Mouse (Mus musculus) liver, adult 2 months (tissue): ENCODE data around the gene Fto. TPM values are rescaled to one million over a fixed set of nuclear protein-coding genes. Genes with fewer than 3 reads are reported as not detected.

Experiments
- DNase-seq: peaks from one replicate; pipeline ENCODE4 v3.0.0-alpha.2; 2011; ENCODE audit warnings: low read depth, low spot score; ENCODE audit errors: extremely low read depth
- H3K27ac ChIP-seq: fragments of 200-500 bp; replicated peaks from 2 replicates; pipeline ENCODE4 v1.5.1; 2012; ENCODE audit warnings: low read depth, mild to moderate bottlenecking, control low read depth, inconsistent platforms, low read length; ENCODE audit not compliant: insufficient read depth
- H3K27me3 ChIP-seq: fragments of 200-500 bp; 2 replicates; pipeline ENCODE4 v1.6.1; 2012; ENCODE audit warnings: mild to moderate bottlenecking, moderate library complexity, low read length, inconsistent platforms; ENCODE audit not compliant: control insufficient read depth, insufficient read depth
- H3K36me3 ChIP-seq: fragments of 200-500 bp; 2 replicates; pipeline ENCODE4 v1.6.1; 2012; ENCODE audit warnings: low read length, inconsistent platforms; ENCODE audit not compliant: control insufficient read depth, insufficient read depth
- H3K4me1 ChIP-seq: fragments of 200-500 bp; 2 replicates; pipeline ENCODE4 v1.6.1; 2011; ENCODE audit warnings: low read length; ENCODE audit not compliant: control insufficient read depth, insufficient read depth
- H3K4me3 ChIP-seq: fragments of 200-500 bp; 2 replicates; pipeline ENCODE4 v1.5.1; 2011; ENCODE audit warnings: low read depth, mild to moderate bottlenecking, control low read depth, low read length, moderate library complexity; ENCODE audit not compliant: insufficient read depth
- H3K79me2 ChIP-seq: fragments of 200-500 bp; 2 replicates; pipeline ENCODE4 v1.6.1; 2012; ENCODE audit warnings: inconsistent platforms, mild to moderate bottlenecking, low read length, moderate library complexity; ENCODE audit not compliant: control insufficient read depth, insufficient read depth
- H3K9ac ChIP-seq: fragments of 200-500 bp; 2 replicates; pipeline ENCODE4 v1.6.1; 2012; ENCODE audit warnings: low read depth, mild to moderate bottlenecking, control low read depth, inconsistent platforms, low read length
- CTCF ChIP-seq: fragments of 200-500 bp; IDR thresholded peaks from 2 replicates; pipeline ENCODE4 v1.5.1; 2011; ENCODE audit warnings: low read depth, low read length, control low read depth
- POLR2A ChIP-seq: fragments of 200-500 bp; IDR thresholded peaks from 2 replicates; pipeline ENCODE4 v1.6.1; 2011; ENCODE audit warnings: low read length, control low read depth; ENCODE audit not compliant: insufficient read depth; ENCODE audit errors: extremely low read depth
- WGBS: fragments of 180-500 bp; shearing (Covaris S2); methylation state at CpG from one replicate; pipeline ENCODE4 v1.1.7; 2018; 5-methylcytosine and 5-hydroxymethylcytosine counted together
- polyA plus RNA-seq: library from polyadenylated mRNA; depleted of rRNA; stranded (reverse); fragments of >200 nt; gene quantifications from 2 replicates; pipeline ENCODE4 v1.2.3, GENCODE M21; 2012
- total RNA-seq: library from RNA; depleted of rRNA; stranded (reverse); fragments of >200 nt; gene quantifications from 2 replicates; pipeline ENCODE4 v1.2.3, GENCODE M21; 2014

Gene Fto
- total and polyA plus RNA-seq, 2 experiments, result 14.1 to 15.6 TPM

- Histone ChIP-seq H3K79me2 (no peaks in the 10 kb centered on the region; the same call in 1 of the 2 replicates), H3K4me3 (no peak overlapping the region), H3K27ac (peak overlapping the region; percentile 5; the same call in 1 of the 2 replicates), H3K4me1 (peaks cover 15% of the 10 kb centered on the region), H3K27me3 (no peaks in the 10 kb centered on the region), H3K36me3 (no peaks in the 10 kb centered on the region), H3K9ac (no peak overlapping the region)
- TF ChIP-seq CTCF (no peak), POLR2A (no peak)
- DNase-seq, result no peak
- WGBS, result 94% methylated on average over 18 of the region's 18 CpGs
Measured at GRCm38 (mm10) chr8:91532671-91533436, 219.5 kb downstream of the Fto start.

- 66% methylated on average over 5 of the region's 5 CpGs for WGBS
- Histone ChIP-seq H3K4me3 (no peak overlapping the region), H3K4me1 (peaks cover 11% of the 10 kb centered on the region; the same call in 1 of the 2 replicates), H3K27me3 (no peaks in the 10 kb centered on the region), H3K36me3 (no peaks in the 10 kb centered on the region), H3K27ac (no peak overlapping the region), H3K79me2 (no peaks in the 10 kb centered on the region; the same call in 1 of the 2 replicates), H3K9ac (no peak overlapping the region)
- no peak for TF ChIP-seq POLR2A
- TF ChIP-seq CTCF, result no peak
- no peak for DNase-seq
Measured at GRCm38 (mm10) chr8:91534752-91535151, 221.4 kb downstream of the Fto start.

- no peak overlapping the region for H3K27ac ChIP-seq
- DNase-seq, result peak; percentile 46
Measured at GRCm38 (mm10) chr8:91538109-91538508, 224.8 kb downstream of the Fto start.

GRCm38 (mm10) chr8:91538892-91539291 is 225.6 kb downstream of the Fto start:
- TF ChIP-seq CTCF (no peak), POLR2A (no peak)
- no peak for DNase-seq
- no peak overlapping the region for H3K27ac ChIP-seq
- H3K27me3 ChIP-seq, result no peaks in the 10 kb centered on the region
- 86% methylated on average over 5 of the region's 5 CpGs for WGBS
- H3K9ac ChIP-seq, result no peak overlapping the region
- no peak overlapping the region for H3K4me3 ChIP-seq
- no peaks in the 10 kb centered on the region; the same call in 1 of the 2 replicates for H3K79me2 ChIP-seq
- no peaks in the 10 kb centered on the region for H3K36me3 ChIP-seq
- no peaks in the 10 kb centered on the region for H3K4me1 ChIP-seq

More at GRCm38 (mm10) chr8:91538109-91538508, 224.8 kb downstream of the Fto start:
- Histone ChIP-seq H3K36me3 (no peaks in the 10 kb centered on the region), H3K4me1 (no peaks in the 10 kb centered on the region), H3K4me3 (no peak overlapping the region), H3K79me2 (no peaks in the 10 kb centered on the region; the same call in 1 of the 2 replicates), H3K27me3 (no peaks in the 10 kb centered on the region), H3K9ac (no peak overlapping the region)
- 72% methylated on average over 9 of the region's 9 CpGs for WGBS
- TF ChIP-seq POLR2A, result no peak
- TF ChIP-seq CTCF, result no peak

- Histone ChIP-seq H3K27me3 (no peaks in the 10 kb centered on the region), H3K79me2 (no peaks in the 10 kb centered on the region; the same call in 1 of the 2 replicates), H3K9ac (no peak overlapping the region), H3K4me1 (no peaks in the 10 kb centered on the region), H3K27ac (no peak overlapping the region), H3K36me3 (no peaks in the 10 kb centered on the region), H3K4me3 (no peak overlapping the region)
- DNase-seq, result peak; percentile 59
- 75% methylated on average over 8 of the region's 8 CpGs for WGBS
- no peak for TF ChIP-seq CTCF
- no peak for TF ChIP-seq POLR2A
Measured at GRCm38 (mm10) chr8:91539586-91539985, 226.3 kb downstream of the Fto start.

- Histone ChIP-seq H3K36me3 (no peaks in the 10 kb centered on the region), H3K79me2 (no peaks in the 10 kb centered on the region; the same call in 1 of the 2 replicates), H3K4me3 (no peak overlapping the region), H3K27ac (no peak overlapping the region), H3K27me3 (no peaks in the 10 kb centered on the region), H3K4me1 (no peaks in the 10 kb centered on the region), H3K9ac (no peak overlapping the region)
- no peak for DNase-seq
- WGBS, result 96% methylated on average over 3 of the region's 3 CpGs
- TF ChIP-seq CTCF (no peak), POLR2A (no peak)
Measured at GRCm38 (mm10) chr8:91541229-91541628, 227.9 kb downstream of the Fto start.
